Mouse (Mus musculus): Measurements from ENCODE around the gene Vegfc.

Gene Vegfc

GRCm38 (mm10) chr8:54216250-54216649 is 138.8 kb downstream of the Vegfc start:
- no peak for DNase-seq

GRCm38 (mm10) chr8:54228801-54229204 is 151.4 kb downstream of the Vegfc start:
- DNase-seq, result peak; percentile 8

GRCm38 (mm10) chr8:54230638-54231037 is 153.2 kb downstream of the Vegfc start:
- no peak for DNase-seq

GRCm38 (mm10) chr8:54233316-54233715 is 155.9 kb downstream of the Vegfc start:
- DNase-seq, result no peak

Measured in layer of hippocampus, adult 9-11 months (tissue).